Mouse (Mus musculus) heart, postnatal 0 days (tissue): ENCODE measurements around the gene Zcchc24. TPM values are rescaled to one million over a fixed set of nuclear protein-coding genes. Genes with fewer than 3 reads are reported as not detected.

Source experiments
- ATAC-seq: fragments of 200-750 bp; cut with Nextera tagmentation; 2 replicates; pipeline ENCODE4 v1.8.0; 2017; ENCODE audit warnings: low read depth, moderate number of reproducible peaks, moderate library complexity; ENCODE audit not compliant: insufficient read depth
- DNase-seq: peaks from one replicate; pipeline ENCODE4 v3.0.0-alpha.2; 2016; ENCODE audit warnings: low spot score
- H3K27ac ChIP-seq: fragments of 300-500 bp; sonication (generic); 2 replicates; pipeline ENCODE4 v1.5.1; 2014; ENCODE audit warnings: low read depth, mild to moderate bottlenecking
- H3K27me3 ChIP-seq: fragments of 300-500 bp; sonication (generic); 2 replicates; pipeline ENCODE4 v1.6.1; 2014; ENCODE audit warnings: low read length, mixed read lengths; ENCODE audit not compliant: control insufficient read depth, insufficient read depth
- H3K36me3 ChIP-seq: fragments of 300-500 bp; sonication (generic); replicated peaks from 2 replicates; pipeline ENCODE4 v1.6.1; 2014; ENCODE audit warnings: low read length, mixed read lengths; ENCODE audit not compliant: control insufficient read depth, insufficient read depth
- H3K4me1 ChIP-seq: fragments of 300-500 bp; sonication (generic); 2 replicates; pipeline ENCODE4 v1.6.1; 2014; ENCODE audit warnings: antibody characterized with exemption; ENCODE audit not compliant: control insufficient read depth, insufficient read depth
- H3K4me2 ChIP-seq: fragments of 300-500 bp; sonication (generic); 2 replicates; pipeline ENCODE4 v1.6.1; 2014; ENCODE audit warnings: low read depth, mild to moderate bottlenecking, low read length, moderate library complexity
- H3K4me3 ChIP-seq: fragments of 300-500 bp; sonication (generic); 2 replicates; pipeline ENCODE4 v1.5.1; 2014; ENCODE audit warnings: low read depth, low read length
- H3K9ac ChIP-seq: fragments of 300-500 bp; sonication (generic); replicated peaks from 2 replicates; pipeline ENCODE4 v1.6.1; 2014; ENCODE audit warnings: low read depth, low read length, mixed read lengths
- H3K9me3 ChIP-seq: fragments of 300-500 bp; sonication (generic); replicated peaks from 2 replicates; pipeline ENCODE4 v1.6.1; 2016; ENCODE audit warnings: low read length; ENCODE audit not compliant: control insufficient read depth
- CTCF ChIP-seq: IDR thresholded peaks from 2 replicates; pipeline ENCODE4 v1.5.1; 2016; ENCODE audit warnings: antibody characterized with exemption, control low read depth, low read depth
- EP300 ChIP-seq: IDR thresholded peaks from 2 replicates; pipeline ENCODE4 v1.6.1; 2016; ENCODE audit warnings: antibody characterized with exemption, low read depth
- whole genome bisulfite sequencing: fragments of 180-500 bp; shearing (Covaris S2); extraction: QIAGEN DNeasy Blood & Tissue Kit; methylation state at CpG from one replicate; pipeline ENCODE4 v1.1.7; 2014; 5-methylcytosine and 5-hydroxymethylcytosine counted together
- polyA plus RNA-seq: library from polyadenylated mRNA; unstranded; fragments of >200 nt; fragmentation: Nextera tagmentation; extraction: Ambion mirVana; gene quantifications from 2 replicates; pipeline ENCODE4 v1.2.1, GENCODE M21; 2015
- total RNA-seq: library from RNA; depleted of rRNA; stranded (reverse); fragments of >200 nt; gene quantifications from 2 replicates; pipeline ENCODE4 v1.2.3, GENCODE M21; 2014; ENCODE audit warnings: low replicate concordance

The Zcchc24 gene
- total and polyA plus RNA-seq, 2 experiments from 2014 or later, result 18.5 to 40.3 TPM

GRCm38 (mm10) chr14:25693888-25694568, 74.8 kb downstream of the Zcchc24 start, which contains the start of gene Ppif:
Ppif (plus strand) TSS chr14:25694154.
- DNase-seq (peak; percentile 90), ATAC-seq (peak; percentile 93)
- H3K27me3 ChIP-seq, result no peaks in the 10 kb centered on the region
- peak within 1 kb of the TSS; percentile 92 for H3K27ac ChIP-seq
- peaks cover 22% of the 10 kb centered on the region for H3K4me1 ChIP-seq
- peak within 1 kb of the TSS; percentile 93 for H3K4me3 ChIP-seq
- H3K4me2 ChIP-seq, result peak within 1 kb of the TSS; percentile 86
- WGBS, result under 1% methylated on average over 70 of the region's 70 CpGs
- H3K9ac ChIP-seq, result peak within 1 kb of the TSS; percentile 87
- peaks cover 32% of the 10 kb centered on the region for H3K36me3 ChIP-seq
- TF ChIP-seq CTCF (peak; percentile 99), EP300 (0 out of 2 replicates have a peak, but pooled peaks have one; percentile 19)
- no peaks in the 10 kb centered on the region for H3K9me3 ChIP-seq

GRCm38 (mm10) chr14:25693271-25693887, 75.5 kb downstream of the Zcchc24 start:
- no peak for DNase-seq
- Histone ChIP-seq H3K9ac (peak overlapping the region; percentile 87; the same call in 1 of the 2 replicates), H3K36me3 (peaks cover 26% of the 10 kb centered on the region), H3K27ac (peak overlapping the region; percentile 78), H3K27me3 (no peaks in the 10 kb centered on the region), H3K4me2 (peak overlapping the region; percentile 86), H3K4me1 (peaks cover 23% of the 10 kb centered on the region), H3K4me3 (peak overlapping the region; percentile 93), H3K9me3 (no peaks in the 10 kb centered on the region)
- WGBS, result 48% methylated on average over 6 of the region's 6 CpGs
- ATAC-seq, result peak; percentile 5; the same call in 1 of the 2 replicates
- TF ChIP-seq EP300, result no peak

GRCm38 (mm10) chr14:25686983-25687901, 81.6 kb downstream of the Zcchc24 start:
- 46% methylated on average over 10 of the region's 10 CpGs for WGBS

DNA sequence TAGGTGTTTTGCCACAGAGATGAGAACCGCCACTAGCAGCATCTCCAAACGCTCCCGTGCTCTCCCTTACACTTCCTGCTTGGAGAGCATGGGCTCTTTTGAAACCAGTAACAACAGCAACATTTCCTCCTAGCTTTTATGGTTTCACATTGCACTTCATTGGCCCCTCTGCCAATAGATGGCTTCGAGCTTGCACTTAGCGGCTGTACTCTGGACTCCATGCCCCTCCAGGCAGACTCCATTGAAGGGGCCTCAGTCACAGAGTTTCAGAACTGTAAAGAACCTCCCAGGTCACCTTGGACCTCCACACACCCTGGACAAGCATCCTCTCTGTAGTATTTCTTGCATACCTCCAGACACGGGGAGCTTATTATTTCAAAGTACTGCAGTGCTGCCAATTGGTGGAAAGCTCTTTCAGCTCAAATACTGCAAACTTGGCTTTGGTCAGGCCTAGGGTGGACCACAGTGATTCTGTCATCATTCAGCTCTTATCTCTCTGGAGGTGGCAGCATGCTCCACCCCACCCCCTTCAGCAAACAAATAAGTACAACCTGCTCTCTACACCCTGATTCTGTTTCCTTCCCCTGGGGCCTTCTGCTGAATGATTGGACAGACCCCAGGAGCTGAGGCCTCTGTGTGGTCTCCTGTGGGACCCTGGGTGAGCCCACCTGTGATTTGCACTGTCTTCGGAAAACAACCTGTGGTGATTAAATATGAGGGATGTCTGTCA, 82.5 kb downstream of the Zcchc24 start:
- H3K36me3 ChIP-seq, result no peaks in the 10 kb centered on the region
- H3K9ac ChIP-seq, result no peak overlapping the region
- H3K4me1 ChIP-seq, result peaks cover 13% of the 10 kb centered on the region
- no peak overlapping the region for H3K4me2 ChIP-seq
- TF ChIP-seq EP300, result no peak
- no peak for TF ChIP-seq CTCF
- H3K27me3 ChIP-seq, result no peaks in the 10 kb centered on the region
- ATAC-seq, result peak; percentile 49; the same call in 1 of the 2 replicates
- no peaks in the 10 kb centered on the region for H3K9me3 ChIP-seq
- H3K27ac ChIP-seq, result peak overlapping the region; percentile 91
- no peak for DNase-seq
- no peak overlapping the region for H3K4me3 ChIP-seq
- WGBS, result 45% methylated on average over 7 of the region's 7 CpGs

More at GRCm38 (mm10) chr14:25686983-25687901, 81.6 kb downstream of the Zcchc24 start:
- no peaks in the 10 kb centered on the region for H3K36me3 ChIP-seq
- 0 out of 2 replicates have a peak overlapping the region, but pooled peaks have one; percentile 6 for H3K9ac ChIP-seq
- peak overlapping the region; percentile 91 for H3K27ac ChIP-seq
- H3K9me3 ChIP-seq, result no peaks in the 10 kb centered on the region
- no peak overlapping the region for H3K4me2 ChIP-seq
- peaks cover 13% of the 10 kb centered on the region for H3K4me1 ChIP-seq
- TF ChIP-seq EP300, result no peak
- TF ChIP-seq CTCF, result no peak
- no peak overlapping the region for H3K4me3 ChIP-seq
- ATAC-seq (peak; percentile 90), DNase-seq (peak; percentile 69)
- H3K27me3 ChIP-seq, result no peaks in the 10 kb centered on the region

- Histone ChIP-seq H3K27me3 (no peaks in the 10 kb centered on the region), H3K36me3 (no peaks in the 10 kb centered on the region), H3K9ac (no peak overlapping the region), H3K9me3 (no peaks in the 10 kb centered on the region), H3K27ac (no peak overlapping the region), H3K4me1 (no peaks in the 10 kb centered on the region), H3K4me3 (no peak overlapping the region), H3K4me2 (no peak overlapping the region)
- DNase-seq, result no peak
- 64% methylated on average over 6 of the region's 6 CpGs for WGBS
- no peak for TF ChIP-seq EP300
- no peak for TF ChIP-seq CTCF
- no peak for ATAC-seq
These were observed 86.8 kb downstream of the Zcchc24 start for GRCm38 (mm10) chr14:25682020-25682419.
